Mouse (Mus musculus) inflammation-experienced regulatory T-cells, adult 6 months (primary cell): ENCODE results near the gene Padi1. TPM values are rescaled to one million over a fixed set of nuclear protein-coding genes. Genes with fewer than 3 reads are reported as not detected.

Experiments used
- ATAC-seq: one replicate; pipeline ENCODE4 v1.8.0; 2017
- polyA plus RNA-seq, 3 experiments: library from polyadenylated mRNA; unstranded; fragments of 100-300 nt; shearing (Covaris generic); gene quantifications; one replicate each; pipeline ENCODE4 v1.2.1; 2017

The Padi1 gene
- polyA plus RNA-seq, 3 experiments from 2014 or later: 0.28 to 0.36 TPM; not detected in 1

GRCm38 (mm10) chr4:140779803-140780397 is 65.7 kb downstream of the Padi1 start:
- no peak for ATAC-seq

GRCm38 (mm10) chr4:140776623-140777022 is 69.0 kb downstream of the Padi1 start:
- ATAC-seq: peak; percentile 77

GRCm38 (mm10) chr4:140775876-140776275 is 69.7 kb downstream of the Padi1 start:
- ATAC-seq: peak; percentile 32

DNA sequence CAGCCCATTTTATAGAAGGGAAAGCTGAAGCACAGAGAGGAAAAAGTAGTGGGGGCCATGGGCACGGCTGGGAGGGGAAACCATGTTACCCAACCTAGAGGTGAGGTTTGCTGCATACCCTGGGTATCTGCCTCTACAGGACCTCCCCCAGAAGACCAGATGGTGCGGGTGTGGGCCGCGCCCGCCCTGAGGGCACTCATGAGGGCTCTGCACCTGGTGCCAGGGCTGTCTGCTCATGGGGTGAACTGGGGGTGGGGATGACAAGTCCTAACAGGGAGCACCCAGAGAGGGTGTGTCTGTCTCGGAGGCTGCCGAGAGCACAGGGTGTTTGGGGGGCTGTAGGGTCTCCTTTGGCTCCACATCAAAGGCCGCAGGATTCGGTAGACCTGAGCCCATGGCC is 70.7 kb downstream of the Padi1 start:
- ATAC-seq: no peak

- no peak for ATAC-seq
These were observed 71.4 kb downstream of the Padi1 start, which contains the start of gene Padi4 for GRCm38 (mm10) chr4:140774025-140774800. TSS of gene Padi4 (minus strand) at chr4:140774236.

GRCm38 (mm10) chr4:140771091-140771490 is 74.5 kb downstream of the Padi1 start:
- no peak for ATAC-seq

DNA sequence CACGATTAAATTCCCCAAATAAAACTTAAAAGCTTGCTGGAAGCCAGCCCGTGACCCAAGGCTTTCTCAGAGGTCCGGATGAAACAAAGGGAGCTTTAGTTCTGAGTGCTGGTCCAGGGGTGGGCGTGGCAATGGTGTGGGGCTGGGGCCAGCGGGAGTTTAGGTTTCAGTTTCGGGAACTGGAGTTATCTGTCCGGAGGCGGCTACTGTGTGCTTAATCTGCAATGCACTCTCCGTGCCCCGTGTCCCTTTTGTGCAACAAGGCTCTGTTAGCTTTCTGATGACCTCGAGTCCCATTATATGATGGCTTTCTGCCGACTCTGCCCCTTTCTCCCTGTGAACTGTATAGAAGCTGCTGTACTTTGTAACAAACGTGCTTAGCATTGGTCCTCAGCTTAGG is 75.1 kb downstream of the Padi1 start:
- no peak for ATAC-seq

DNA sequence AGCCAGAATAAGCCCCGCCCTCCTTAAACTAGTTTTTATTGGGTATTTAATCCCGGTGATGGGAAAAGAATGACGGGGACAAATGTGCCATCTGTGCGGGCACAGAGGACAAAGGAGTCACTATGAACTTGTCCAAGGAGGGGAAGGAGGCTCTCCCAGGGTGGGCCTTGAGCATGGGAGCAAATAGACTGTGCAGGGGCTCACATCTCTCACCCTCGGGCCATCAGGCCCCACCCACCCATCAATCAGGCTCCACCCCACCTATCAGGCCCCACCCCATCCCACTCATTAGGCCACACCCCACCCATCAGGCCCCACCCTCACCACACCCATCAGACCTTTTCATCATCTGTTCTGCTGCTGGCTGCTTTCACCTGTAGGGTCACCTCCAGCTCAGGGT is 76.6 kb downstream of the Padi1 start:
- ATAC-seq: no peak

DNA sequence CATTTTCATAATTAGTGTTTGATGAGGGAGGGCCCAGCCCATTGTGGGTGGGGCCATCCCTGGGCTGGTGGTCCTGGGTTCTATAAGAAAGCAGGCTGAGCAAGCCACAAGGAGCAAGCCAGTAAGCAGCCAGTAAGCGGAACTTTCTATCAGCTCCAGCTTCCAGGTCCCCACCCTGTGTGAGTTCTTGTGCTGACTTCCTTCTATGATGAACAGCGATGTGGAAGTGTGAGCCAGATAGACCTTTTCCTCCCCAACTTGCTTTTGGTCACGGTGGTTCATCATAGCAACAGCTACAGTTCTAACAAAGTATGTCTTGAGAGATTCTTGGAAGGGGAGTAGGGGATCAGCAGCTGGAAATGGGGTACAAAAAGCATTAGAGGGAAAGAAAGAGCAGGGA is 79.6 kb downstream of the Padi1 start:
- ATAC-seq: no peak

DNA sequence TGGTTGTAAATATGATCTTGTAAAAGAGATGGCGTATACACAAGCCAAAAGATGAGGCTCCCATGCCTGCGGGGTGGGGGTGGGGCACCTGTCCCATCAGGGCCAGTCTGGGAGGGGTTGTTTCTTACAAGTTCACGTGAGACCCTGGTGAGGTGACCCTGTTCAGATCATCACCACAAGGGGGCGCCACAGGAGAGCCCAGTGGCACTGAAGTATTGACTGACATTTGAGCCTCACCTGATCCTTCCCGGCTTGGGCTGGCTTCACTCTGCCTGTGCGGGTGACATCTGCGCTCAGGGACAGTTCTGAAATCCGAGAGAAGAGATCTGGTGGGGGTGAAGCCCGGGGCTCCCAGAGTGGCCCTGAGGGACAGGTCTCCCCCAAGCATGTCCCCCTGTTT is 82.4 kb downstream of the Padi1 start:
- ATAC-seq: no peak

Other genes starting within 250 kb of the Padi1 start
- gene Arhgef10l, start 179.8 kb downstream of the Padi1 start, polyA plus RNA-seq: under 1 TPM in 1 of 3 experiments, not detected in 2; 0.12 TPM
- 10 to 100 TPM; 13.8 to 21.6 (median 21.0) TPM for gene Rcc2, start 145.2 kb downstream of the Padi1 start, polyA plus RNA-seq
- not detected for gene Padi6, start 103.1 kb downstream of the Padi1 start, polyA plus RNA-seq
- gene Padi4, start 71.5 kb downstream of the Padi1 start, polyA plus RNA-seq: 1 to 10 TPM in 1 of 3 experiments, under 1 TPM in 2; 0.82 to 3.4 (median 0.96) TPM
- gene Padi3, start 35.1 kb downstream of the Padi1 start, polyA plus RNA-seq: not detected
- 10 to 100 TPM in 1 of 3 experiments, 1 to 10 TPM in 2; 7.9 to 20.2 (median 9.7) TPM for gene Padi2, start 60.6 kb upstream of the Padi1 start, polyA plus RNA-seq
- 100 to 1,000 TPM; 275 to 381 (median 276) TPM for gene Sdhb, start 115.4 kb upstream of the Padi1 start, polyA plus RNA-seq
- gene Atp13a2, start 141.1 kb upstream of the Padi1 start, polyA plus RNA-seq: 1 to 10 TPM; 3.1 to 5.9 (median 5.6) TPM
- gene Mfap2, start 164.6 kb upstream of the Padi1 start, polyA plus RNA-seq: not detected
- 1 to 10 TPM in 1 of 3 experiments, under 1 TPM in 2; 0.67 to 1.2 (median 0.67) TPM for gene Crocc, start 214.8 kb upstream of the Padi1 start, polyA plus RNA-seq
- gene Necap2, start 232.6 kb upstream of the Padi1 start, polyA plus RNA-seq: 10 to 100 TPM; 85.9 to 95.9 (median 91.8) TPM
- gene Spata21, start 242.6 kb upstream of the Padi1 start, polyA plus RNA-seq: 1 to 10 TPM; 1.1 to 1.5 (median 1.5) TPM